Mouse (Mus musculus) heart, adult 8-10 months (tissue): ENCODE measurements around the gene Mavs. TPM values are rescaled to one million over a fixed set of nuclear protein-coding genes. Genes with fewer than 3 reads are reported as not detected.
A peak's percentile ranks its signal among the peaks of the same experiment; 100 is the strongest.
"Not testable (repeated sequence)": the region's sequence is repeated elsewhere in the genome, so short reads cannot be mapped to it uniquely, and the experiment has no call there.

Experiments
- DNase-seq: peaks from one replicate; pipeline ENCODE4 v3.0.0; 2022; ENCODE audit warnings: low spot score
- total RNA-seq, 4 experiments: library from RNA; stranded (reverse); gene quantifications; 2 replicates each; pipeline ENCODE4 v1.2.4; 2022

The Mavs gene
- total RNA-seq, 4 experiments from 2014 or later, result 65.6 to 80.8 (median 72.3) TPM

GRCm38 (mm10) chr2:131211026-131211615, 22.7 kb upstream of the Mavs start:
- DNase-seq, result no peak

GRCm38 (mm10) chr2:131213773-131214172, 20.1 kb upstream of the Mavs start:
- DNase-seq, result peak; percentile 37

- peak; percentile 73 for DNase-seq
These were observed 17.7 kb upstream of the Mavs start for GRCm38 (mm10) chr2:131215941-131216858.

- no peak for DNase-seq
These were observed 13.8 kb upstream of the Mavs start for GRCm38 (mm10) chr2:131220030-131220429.

- DNase-seq, result no peak
These were observed 11.9 kb upstream of the Mavs start for GRCm38 (mm10) chr2:131221853-131222515.

- no peak for DNase-seq
These were observed 11.3 kb upstream of the Mavs start for GRCm38 (mm10) chr2:131222562-131222961.

- DNase-seq, result no peak
These were observed 10.3 kb upstream of the Mavs start for GRCm38 (mm10) chr2:131223569-131223968.

GRCm38 (mm10) chr2:131225178-131225577, 8.7 kb upstream of the Mavs start:
- DNase-seq, result no peak

GRCm38 (mm10) chr2:131226669-131227068, 7.2 kb upstream of the Mavs start:
- DNase-seq, result not testable (repeated sequence)

- no peak for DNase-seq
These were observed 6.6 kb upstream of the Mavs start for GRCm38 (mm10) chr2:131227243-131227642.

GRCm38 (mm10) chr2:131232558-131232957, 1.3 kb upstream of the Mavs start:
- no peak for DNase-seq

- no peak for DNase-seq
These were observed 326 bp downstream of the Mavs start for GRCm38 (mm10) chr2:131234127-131234650.

GRCm38 (mm10) chr2:131234970-131235635, 1.2 kb downstream of the Mavs start:
- no peak for DNase-seq

- no peak for DNase-seq
These were observed 8.3 kb downstream of the Mavs start for GRCm38 (mm10) chr2:131242180-131242579.

- DNase-seq, result no peak
These were observed 9.1 kb downstream of the Mavs start for GRCm38 (mm10) chr2:131242929-131243328.

GRCm38 (mm10) chr2:131253681-131254328, 19.9 kb downstream of the Mavs start:
- peak; percentile 63 for DNase-seq

GRCm38 (mm10) chr2:131254329-131254713, 20.5 kb downstream of the Mavs start:
- no peak for DNase-seq

GRCm38 (mm10) chr2:131255738-131256137, 21.9 kb downstream of the Mavs start:
- DNase-seq, result no peak

- no peak for DNase-seq
These were observed 24.8 kb downstream of the Mavs start for GRCm38 (mm10) chr2:131258693-131259092.

GRCm38 (mm10) chr2:131260544-131261307, 26.9 kb downstream of the Mavs start:
- DNase-seq, result no peak
